Mouse (Mus musculus) bone marrow macrophage, adult 2 months (primary cell): Measurements from ENCODE around the gene Tnip2.

Experiments
- CTCF ChIP-seq: IDR thresholded peaks from 2 replicates; pipeline ENCODE4 v1.5.1; 2012; ENCODE audit warnings: low read depth, mild to moderate bottlenecking, low read length, moderate library complexity
- POLR2A ChIP-seq: IDR thresholded peaks from 2 replicates; pipeline ENCODE4 v1.6.1; 2012; ENCODE audit warnings: mild to moderate bottlenecking, low read depth, low read length, borderline replicate concordance

- TF ChIP-seq POLR2A (no peak), CTCF (no peak)
These were observed 22.0 kb upstream of the Tnip2 start for GRCm38 (mm10) chr5:34535831-34536230.
